Comparison of ENCODE assay signal across 10 mouse cellular contexts in genomic region chr1:150681006-150681405, GRCm38 (mm10).
A peak's percentile ranks its signal among the peaks of the same experiment; 100 is the strongest.
DNase-seq lines count a peak whose midpoint lies in the region; ATAC-seq lines count a peak whose summit lies in the region.
"Had no signal": no experiment of that assay in that cellular context is flagged by ENCODE, and none has a peak within 500 bp of the region (broad histone marks: within the 10 kb centered on the region; RNA-seq: fewer than 3 reads in every experiment).

No protein-coding gene starts in this region.

- H3K4me3 ChIP-seq in forebrain, embryonic 15.5 days = 0 out of 2 replicates have a peak overlapping the region, but pooled peaks have one; percentile 1
- H3K4me3 ChIP-seq in forebrain, embryonic 13.5 days = no peak overlapping the region
- no peak overlapping the region for H3K4me3 ChIP-seq in lung, embryonic 16.5 days (ENCODE audit: low read length)
- H3K4me3 ChIP-seq: liver, embryonic 12.5 days; neural tube, embryonic 12.5 days had no signal

- DNase-seq in lung, postnatal 25 days (ENCODE audit: low spot score) = no peak
- DNase-seq in cerebellum, adult 9-11 months = peak; percentile 76
- DNase-seq in layer of hippocampus, postnatal 36 days = peak; percentile 8 to 16
- no peak for DNase-seq in embryo, embryonic 11 days

- no peak overlapping the region for H3K27ac ChIP-seq in forebrain, embryonic 15.5 days (replicated peaks)
- H3K27ac ChIP-seq in forebrain, embryonic 13.5 days = no peak overlapping the region
- no peak overlapping the region for H3K27ac ChIP-seq in lung, embryonic 16.5 days (ENCODE audit: low read length)
- H3K27ac ChIP-seq: liver, embryonic 12.5 days; neural tube, embryonic 12.5 days had no signal

- no peak overlapping the region for H3K9ac ChIP-seq in forebrain, embryonic 15.5 days (replicated peaks)
- no peak overlapping the region for H3K9ac ChIP-seq in forebrain, embryonic 13.5 days
- H3K9ac ChIP-seq in lung, embryonic 16.5 days (ENCODE audit: low read length) = no peak overlapping the region
- H3K9ac ChIP-seq: liver, embryonic 12.5 days; neural tube, embryonic 12.5 days had no signal

- H3K27me3 ChIP-seq in forebrain, embryonic 15.5 days = no peaks in the 10 kb centered on the region
- no peaks in the 10 kb centered on the region for H3K27me3 ChIP-seq in forebrain, embryonic 13.5 days
- H3K27me3 ChIP-seq in lung, embryonic 16.5 days (ENCODE audit: control insufficient read depth, insufficient read depth, low read depth, low read length) = no peaks in the 10 kb centered on the region
- H3K27me3 ChIP-seq: liver, embryonic 12.5 days; neural tube, embryonic 12.5 days had no signal

- 71% methylated on average over 15 of the region's 15 CpGs for WGBS in forebrain, embryonic 15.5 days
- 84% methylated on average over 15 of the region's 15 CpGs for WGBS in forebrain, embryonic 13.5 days
- 63% methylated on average over 15 of the region's 15 CpGs for WGBS in lung, embryonic 16.5 days

- peaks cover 10% of the 10 kb centered on the region; the same call in 1 of the 2 replicates for H3K4me1 ChIP-seq in forebrain, embryonic 15.5 days
- H3K4me1 ChIP-seq in forebrain, embryonic 13.5 days = no peaks in the 10 kb centered on the region
- no peaks in the 10 kb centered on the region for H3K4me1 ChIP-seq in lung, embryonic 16.5 days (replicated peaks; ENCODE audit: control insufficient read depth, insufficient read depth, low read length)
- H3K4me1 ChIP-seq: liver, embryonic 12.5 days; neural tube, embryonic 12.5 days had no signal

- ATAC-seq in forebrain, embryonic 15.5 days (replicated peaks) = 0 out of 2 replicates have a peak, but pooled peaks have one; percentile 24
- no peak for ATAC-seq in forebrain, embryonic 13.5 days
- ATAC-seq in lung, embryonic 16.5 days (ENCODE audit: low read depth) = no peak
- no peak for ATAC-seq in granulocyte monocyte progenitor cell, adult 5-6 weeks (replicated peaks; ENCODE audit: poor library complexity, severe bottlenecking)
- ATAC-seq: liver, embryonic 12.5 days had no signal

- H3K36me3 ChIP-seq in forebrain, embryonic 15.5 days = no peaks in the 10 kb centered on the region
- no peaks in the 10 kb centered on the region for H3K36me3 ChIP-seq in forebrain, embryonic 13.5 days (ENCODE audit: poor library complexity, severe bottlenecking)
- no peaks in the 10 kb centered on the region for H3K36me3 ChIP-seq in lung, embryonic 16.5 days (ENCODE audit: control insufficient read depth, insufficient read depth, low read length)
- H3K36me3 ChIP-seq: liver, embryonic 12.5 days; neural tube, embryonic 12.5 days had no signal

- no peaks in the 10 kb centered on the region for H3K9me3 ChIP-seq in forebrain, embryonic 15.5 days
- H3K9me3 ChIP-seq in forebrain, embryonic 13.5 days (replicated peaks) = no peaks in the 10 kb centered on the region
- no peaks in the 10 kb centered on the region for H3K9me3 ChIP-seq in lung, embryonic 16.5 days (ENCODE audit: control insufficient read depth, low read length)
- H3K9me3 ChIP-seq: liver, embryonic 12.5 days; neural tube, embryonic 12.5 days had no signal

- H3K4me2 ChIP-seq in forebrain, embryonic 15.5 days (replicated peaks) = peak overlapping the region; percentile 12; the same call in 1 of the 2 replicates
- H3K4me2 ChIP-seq in forebrain, embryonic 13.5 days = no peak overlapping the region
- H3K4me2 ChIP-seq in lung, embryonic 16.5 days (ENCODE audit: low read depth, low read length) = 0 out of 2 replicates have a peak overlapping the region, but pooled peaks have one; percentile 0
- H3K4me2 ChIP-seq: liver, embryonic 12.5 days; neural tube, embryonic 12.5 days had no signal

Comparison
In these comparisons a context has a peak if more than half of its experiments do, and no peak if none do; other contexts are left out.
1. DNase-seq: peak in cerebellum, adult 9-11 months (single experiment) and layer of hippocampus, postnatal 36 days (2 of 2); none in lung, postnatal 25 days (single experiment) and embryo, embryonic 11 days (single experiment).